8 mouse cellular contexts compared by ENCODE assay signal in genomic region chr3:87906601-87906980, GRCm38 (mm10). TPM values are rescaled to one million over a fixed set of nuclear protein-coding genes. Genes with fewer than 3 reads are reported as not detected.
DNase-seq lines count a peak whose midpoint lies in the region; ATAC-seq lines count a peak whose summit lies in the region.

No protein-coding gene starts in this region.

- H3K4me2 ChIP-seq in embryonic facial prominence, embryonic 13.5 days: peak overlapping the region; percentile 92
- peak overlapping the region; percentile 86 for H3K4me2 ChIP-seq in heart, embryonic 14.5 days (ENCODE audit: low read length)

- peak; percentile 37 to 57 for DNase-seq in left cerebral cortex, adult 18-20 months (ENCODE audit: low spot score in 2 of 2)
- DNase-seq in left cerebral cortex, adult 11 months (ENCODE audit: low spot score): no peak
- DNase-seq in adipocyte (ENCODE audit: low spot score): peak; percentile 52
- peak; percentile 71 for DNase-seq in kidney, postnatal 14 days
- DNase-seq in lung, postnatal 36 days: peak; percentile 42
- peak; percentile 69 for DNase-seq in testis, postnatal 10 days (ENCODE audit: low spot score)

- no peaks in the 10 kb centered on the region for H3K36me3 ChIP-seq in embryonic facial prominence, embryonic 13.5 days
- H3K36me3 ChIP-seq in heart, embryonic 14.5 days (ENCODE audit: control insufficient read depth, insufficient read depth, low read length): no peaks in the 10 kb centered on the region

- H3K9ac ChIP-seq in embryonic facial prominence, embryonic 13.5 days: peak overlapping the region; percentile 98
- peak overlapping the region; percentile 99 for H3K9ac ChIP-seq in heart, embryonic 14.5 days (ENCODE audit: low read length)

- no peaks in the 10 kb centered on the region for H3K27me3 ChIP-seq in embryonic facial prominence, embryonic 13.5 days
- H3K27me3 ChIP-seq in heart, embryonic 14.5 days (ENCODE audit: control insufficient read depth, insufficient read depth, low read length): no peaks in the 10 kb centered on the region

- peak overlapping the region; percentile 98 for H3K27ac ChIP-seq in embryonic facial prominence, embryonic 13.5 days
- H3K27ac ChIP-seq in heart, embryonic 14.5 days (replicated peaks in 1 of 2; ENCODE audit: control insufficient read depth in 1 of 2, insufficient read depth in 1 of 2, low read depth in 2 of 2, low read length in 2 of 2): peak overlapping the region; percentile 91 to 97

- ATAC-seq in embryonic facial prominence, embryonic 13.5 days (ENCODE audit: insufficient number of reproducible peaks, insufficient read depth, low FRiP score, low TSS enrichment, low read depth): 0 out of 2 replicates have a peak, but pooled peaks have one; percentile 1
- ATAC-seq in heart, embryonic 14.5 days (ENCODE audit: insufficient number of reproducible peaks, insufficient read depth, low FRiP score, low read depth): peak; percentile 19

- peak overlapping the region; percentile 98 for H3K4me3 ChIP-seq in embryonic facial prominence, embryonic 13.5 days
- H3K4me3 ChIP-seq in heart, embryonic 14.5 days (ENCODE audit: control insufficient read depth in 1 of 2, insufficient read depth in 1 of 2, low read depth in 1 of 2, low read length in 2 of 2): peak overlapping the region; percentile 89 to 100

- H3K9me3 ChIP-seq in embryonic facial prominence, embryonic 13.5 days: no peaks in the 10 kb centered on the region
- no peaks in the 10 kb centered on the region for H3K9me3 ChIP-seq in heart, embryonic 14.5 days (ENCODE audit: control insufficient read depth, low read length)

- WGBS in embryonic facial prominence, embryonic 13.5 days: under 1% methylated on average over 38 of the region's 47 CpGs
- WGBS in heart, embryonic 14.5 days: under 1% methylated on average over 40 of the region's 47 CpGs

- H3K4me1 ChIP-seq in embryonic facial prominence, embryonic 13.5 days: peaks cover 40% of the 10 kb centered on the region
- H3K4me1 ChIP-seq in heart, embryonic 14.5 days (ENCODE audit: control insufficient read depth in 2 of 2, insufficient read depth in 2 of 2, low read length in 2 of 2): peaks cover 26 to 41% of the 10 kb centered on the region in 2 experiments

RNA-seq across cellular contexts. Expression of gene Hdgf, which starts 0.5 kb away (rescaled TPM):
- total RNA-seq in left cerebral cortex, adult 18-20 months (2021): 100 to 1,000 TPM; 154 TPM
- 180 and 260 TPM in 2 replicates for polyA plus RNA-seq in embryonic facial prominence, embryonic 13.5 days (2015; fragmentation: Nextera tagmentation; extraction: Ambion mirVana)
- 148 and 154 TPM in 2 replicates for polyA plus RNA-seq in heart, embryonic 14.5 days (2014; fragmentation: Nextera tagmentation; extraction: Ambion mirVana)

RNA-seq across cellular contexts. Expression of gene Mrpl24, which starts 12.7 kb away (rescaled TPM):
- 10 to 100 TPM; 53.6 to 53.7 TPM for total RNA-seq in left cerebral cortex, adult 18-20 months (2021)
- polyA plus RNA-seq in embryonic facial prominence, embryonic 13.5 days (2015; fragmentation: Nextera tagmentation; extraction: Ambion mirVana): 80.1 and 84.0 TPM in 2 replicates
- 64.1 and 67.9 TPM in 2 replicates for polyA plus RNA-seq in heart, embryonic 14.5 days (2014; fragmentation: Nextera tagmentation; extraction: Ambion mirVana)

RNA-seq across cellular contexts. Expression of gene Prcc, which starts 21.2 kb away (rescaled TPM):
- 10 to 100 TPM; 58.4 to 59.5 TPM for total RNA-seq in left cerebral cortex, adult 18-20 months (2021)
- 14.4 and 17.7 TPM in 2 replicates for polyA plus RNA-seq in embryonic facial prominence, embryonic 13.5 days (2015; fragmentation: Nextera tagmentation; extraction: Ambion mirVana)
- polyA plus RNA-seq in heart, embryonic 14.5 days (2014; fragmentation: Nextera tagmentation; extraction: Ambion mirVana): 10.1 and 11.7 TPM in 2 replicates

RNA-seq across cellular contexts. Expression of gene Isg20l2, which starts 23.5 kb away (rescaled TPM):
- 10 to 100 TPM; 13.4 to 14.0 TPM for total RNA-seq in left cerebral cortex, adult 18-20 months (2021)
- 69.0 and 74.3 TPM in 2 replicates for polyA plus RNA-seq in embryonic facial prominence, embryonic 13.5 days (2015; fragmentation: Nextera tagmentation; extraction: Ambion mirVana)
- 18.5 and 19.3 TPM in 2 replicates for polyA plus RNA-seq in heart, embryonic 14.5 days (2014; fragmentation: Nextera tagmentation; extraction: Ambion mirVana)

RNA-seq across cellular contexts. Expression of gene Rrnad1, which starts 23.9 kb away (rescaled TPM):
- total RNA-seq in left cerebral cortex, adult 18-20 months (2021): 10 to 100 TPM; 19.2 to 21.2 TPM
- 21.1 and 25.2 TPM in 2 replicates for polyA plus RNA-seq in embryonic facial prominence, embryonic 13.5 days (2015; fragmentation: Nextera tagmentation; extraction: Ambion mirVana)
- 10.9 and 14.4 TPM in 2 replicates for polyA plus RNA-seq in heart, embryonic 14.5 days (2014; fragmentation: Nextera tagmentation; extraction: Ambion mirVana)
